Mouse (Mus musculus): ENCODE results near the gene Tmem273.

DNA sequence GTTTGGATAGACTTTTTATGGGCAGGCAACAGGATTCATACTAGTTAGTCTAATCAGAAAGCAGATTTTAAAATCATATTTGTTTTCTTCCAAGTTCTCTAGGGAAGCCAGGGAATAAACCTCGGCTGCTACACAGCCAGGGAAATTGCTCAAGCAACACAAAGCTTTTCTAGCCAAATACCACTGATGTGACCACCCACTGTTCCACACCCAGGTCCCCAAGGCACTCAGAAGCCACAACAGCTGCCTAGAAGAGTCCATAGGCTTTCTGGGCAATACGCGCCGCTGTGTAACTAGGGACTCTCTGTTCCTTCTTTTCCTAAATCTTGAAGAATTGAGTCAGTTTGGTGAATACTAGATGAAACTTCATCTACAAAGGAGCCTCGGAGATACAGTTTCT, 47.2 kb upstream of the Tmem273 start:
- TF ChIP-seq CTCF (conservative IDR thresholded peaks at IDR 0.05; ENCODE audit: low read length), result no peak
- TF ChIP-seq POU5F1 (IDR thresholded peaks at IDR 0.05; ENCODE audit: borderline replicate concordance, low read length), result no peak
- TF ChIP-seq NANOG (IDR thresholded peaks at IDR 0.05; ENCODE audit: borderline replicate concordance, low read length), result no peak

All from E14TG2a.4 (cell line).